Mouse (Mus musculus) heart, postnatal 25 days (tissue): ENCODE results near the gene Foxe1. TPM values are rescaled to one million over a fixed set of nuclear protein-coding genes. Genes with fewer than 3 reads are reported as not detected.

Experiments
- DNase-seq: peaks from one replicate; pipeline ENCODE4 v3.0.0; 2022; ENCODE audit warnings: low spot score
- intact Hi-C: fragments of 180-260 bp; cut with DNase I; formaldehyde crosslinking; loops from one replicate; pipeline ENCODE4 v1.15.1; 2025
- total RNA-seq, 2 experiments: library from RNA; stranded (reverse); gene quantifications; 2 replicates each; pipeline ENCODE4 v1.2.3; 2021

The Foxe1 gene
- total RNA-seq, 2 experiments from 2014 or later = not detected

- intact Hi-C loops = no loop called here
- DNase-seq = no peak
Observed at GRCm38 (mm10) chr4:46346221-46346620, 2.8 kb downstream of the Foxe1 start.

- no peak for DNase-seq
- intact Hi-C loops = no loop called here
Observed at GRCm38 (mm10) chr4:46347141-46347540, 3.7 kb downstream of the Foxe1 start.

- DNase-seq = no peak
- intact Hi-C loops = no loop called here
Observed at GRCm38 (mm10) chr4:46347580-46348515, 4.4 kb downstream of the Foxe1 start.

GRCm38 (mm10) chr4:46348897-46349296 is 5.5 kb downstream of the Foxe1 start:
- intact Hi-C loops = no loop called here
- DNase-seq = no peak

GRCm38 (mm10) chr4:46349530-46349929 is 6.1 kb downstream of the Foxe1 start:
- DNase-seq = no peak
- intact Hi-C loops = no loop called here

- intact Hi-C loops = no loop called here
- DNase-seq = no peak
Observed at GRCm38 (mm10) chr4:46353045-46353444, 9.6 kb downstream of the Foxe1 start.

- intact Hi-C loops = no loop called here
- DNase-seq = peak; percentile 22
Observed at GRCm38 (mm10) chr4:46356351-46357133, 13.1 kb downstream of the Foxe1 start.

- DNase-seq = no peak
- intact Hi-C loops = no loop called here
Observed at GRCm38 (mm10) chr4:46359539-46360253, 16.3 kb downstream of the Foxe1 start.

- no peak for DNase-seq
- intact Hi-C loops = no loop called here
Observed at GRCm38 (mm10) chr4:46361258-46361657, 17.8 kb downstream of the Foxe1 start.

- intact Hi-C loops = no loop called here
Observed at GRCm38 (mm10) chr4:46364360-46364759, 21.0 kb downstream of the Foxe1 start.

GRCm38 (mm10) chr4:46367487-46367959 is 24.1 kb downstream of the Foxe1 start:
- no peak for DNase-seq
- intact Hi-C loops = no loop called here

More at GRCm38 (mm10) chr4:46364360-46364759, 21.0 kb downstream of the Foxe1 start:
- no peak for DNase-seq

GRCm38 (mm10) chr4:46369070-46369469 is 25.7 kb downstream of the Foxe1 start:
- intact Hi-C loops = no loop called here

GRCm38 (mm10) chr4:46370406-46370805 is 27.0 kb downstream of the Foxe1 start:
- DNase-seq = no peak
- intact Hi-C loops = no loop called here

More at GRCm38 (mm10) chr4:46369070-46369469, 25.7 kb downstream of the Foxe1 start:
- DNase-seq = no peak

- intact Hi-C loops = no loop called here
- peak; percentile 38 for DNase-seq
Observed at GRCm38 (mm10) chr4:46371030-46371429, 27.6 kb downstream of the Foxe1 start.

GRCm38 (mm10) chr4:46374455-46374854 is 31.0 kb downstream of the Foxe1 start:
- intact Hi-C loops = loop anchor here (2.0 kb wide), 1 partner anchor 172 kb away; no protein-coding TSS in a partner anchor
- no peak for DNase-seq

GRCm38 (mm10) chr4:46374869-46375368 is 31.5 kb downstream of the Foxe1 start:
- intact Hi-C loops = loop anchor here (2.0 to 5.0 kb wide), 2 partner anchors 68 to 172 kb away; no protein-coding TSS in a partner anchor
- DNase-seq = peak; percentile 41

GRCm38 (mm10) chr4:46388556-46388955 is 45.1 kb downstream of the Foxe1 start:
- intact Hi-C loops = loop anchor here (5.0 kb wide), 1 partner anchor 269 kb away; no protein-coding TSS in a partner anchor
- no peak for DNase-seq

- intact Hi-C loops = loop anchor here (1.0 to 5.0 kb wide), 2 partner anchors 63 to 268 kb away; no protein-coding TSS in a partner anchor
- DNase-seq = peak; percentile 87
Observed at GRCm38 (mm10) chr4:46389013-46389611, 45.7 kb downstream of the Foxe1 start, which contains the start of gene Trmo. Trmo (minus strand) TSS chr4:46389437.
